Mouse (Mus musculus): ENCODE results near the gene Klrd1. TPM values are rescaled to one million over a fixed set of nuclear protein-coding genes. Genes with fewer than 3 reads are reported as not detected.
"Not testable (repeated sequence)": the region's sequence is repeated elsewhere in the genome, so short reads cannot be mapped to it uniquely, and the experiment has no call there.

Klrd1 gene
- total and polyA plus RNA-seq, 2 experiments from 2014 or later: not detected

GRCm38 (mm10) chr6:129581274-129581673 is 10.3 kb upstream of the Klrd1 start:
- peak; percentile 64 for TF ChIP-seq CTCF (IDR thresholded peaks at IDR 0.05)
- Histone ChIP-seq H3K4me3 (ENCODE audit: low read depth, low read length) (no peak overlapping the region), H3K27ac (ENCODE audit: low read depth, low read length) (no peak overlapping the region), H3K36me3 (ENCODE audit: insufficient read depth, low read length) (no peaks in the 10 kb centered on the region), H3K4me1 (ENCODE audit: insufficient read depth, low read length) (no peaks in the 10 kb centered on the region), H3K27me3 (ENCODE audit: insufficient read depth, low read length) (no peaks in the 10 kb centered on the region), H3K9me3 (ENCODE audit: low read length) (no peaks in the 10 kb centered on the region), H3K9ac (replicated peaks; ENCODE audit: low read length, poor library complexity, severe bottlenecking) (no peak overlapping the region), H3K4me2 (ENCODE audit: low read depth, low read length, poor library complexity, severe bottlenecking) (no peak overlapping the region)
- DNase-seq (ENCODE audit: low spot score): peak; percentile 34
- ATAC-seq (ENCODE audit: low FRiP score): no peak
- WGBS: 68% methylated on average over 4 of the region's 4 CpGs

GRCm38 (mm10) chr6:129581896-129582295 is 9.7 kb upstream of the Klrd1 start:
- no peak overlapping the region for H3K4me2 ChIP-seq (ENCODE audit: low read depth, low read length, poor library complexity, severe bottlenecking)
- DNase-seq (ENCODE audit: low spot score): no peak
- no peak for TF ChIP-seq CTCF (IDR thresholded peaks at IDR 0.05)
- no peak overlapping the region for H3K27ac ChIP-seq (ENCODE audit: low read depth, low read length)
- H3K4me3 ChIP-seq (ENCODE audit: low read depth, low read length): no peak overlapping the region
- H3K9me3 ChIP-seq (ENCODE audit: low read length): no peaks in the 10 kb centered on the region
- no peaks in the 10 kb centered on the region for H3K36me3 ChIP-seq (ENCODE audit: insufficient read depth, low read length)
- ATAC-seq (ENCODE audit: low FRiP score): no peak
- H3K9ac ChIP-seq (replicated peaks; ENCODE audit: low read length, poor library complexity, severe bottlenecking): no peak overlapping the region
- 83% methylated on average over 4 of the region's 4 CpGs for WGBS
- no peaks in the 10 kb centered on the region for H3K27me3 ChIP-seq (ENCODE audit: insufficient read depth, low read length)
- no peaks in the 10 kb centered on the region for H3K4me1 ChIP-seq (ENCODE audit: insufficient read depth, low read length)

- ATAC-seq (ENCODE audit: low FRiP score) (no peak), DNase-seq (ENCODE audit: low spot score) (no peak)
- no peak overlapping the region for H3K9ac ChIP-seq (replicated peaks; ENCODE audit: low read length, poor library complexity, severe bottlenecking)
- 76% methylated on average over 3 of the region's 3 CpGs for WGBS
- H3K4me2 ChIP-seq (ENCODE audit: low read depth, low read length, poor library complexity, severe bottlenecking): no peak overlapping the region
- no peaks in the 10 kb centered on the region for H3K36me3 ChIP-seq (ENCODE audit: insufficient read depth, low read length)
- no peaks in the 10 kb centered on the region for H3K27me3 ChIP-seq (ENCODE audit: insufficient read depth, low read length)
- TF ChIP-seq CTCF (IDR thresholded peaks at IDR 0.05): no peak
- no peak overlapping the region for H3K27ac ChIP-seq (ENCODE audit: low read depth, low read length)
- no peak overlapping the region for H3K4me3 ChIP-seq (ENCODE audit: low read depth, low read length)
- H3K4me1 ChIP-seq (ENCODE audit: insufficient read depth, low read length): no peaks in the 10 kb centered on the region
- H3K9me3 ChIP-seq (ENCODE audit: low read length): no peaks in the 10 kb centered on the region
These were observed 8.6 kb upstream of the Klrd1 start for GRCm38 (mm10) chr6:129583014-129583413.

- no peaks in the 10 kb centered on the region for H3K27me3 ChIP-seq (ENCODE audit: insufficient read depth, low read length)
- H3K9ac ChIP-seq (replicated peaks; ENCODE audit: low read length, poor library complexity, severe bottlenecking): no peak overlapping the region
- no peaks in the 10 kb centered on the region for H3K36me3 ChIP-seq (ENCODE audit: insufficient read depth, low read length)
- DNase-seq (ENCODE audit: low spot score) (no peak), ATAC-seq (ENCODE audit: low FRiP score) (no peak)
- H3K4me1 ChIP-seq (ENCODE audit: insufficient read depth, low read length): no peaks in the 10 kb centered on the region
- no peak overlapping the region for H3K4me2 ChIP-seq (ENCODE audit: low read depth, low read length, poor library complexity, severe bottlenecking)
- TF ChIP-seq CTCF (IDR thresholded peaks at IDR 0.05): no peak
- no peak overlapping the region for H3K27ac ChIP-seq (ENCODE audit: low read depth, low read length)
- no peaks in the 10 kb centered on the region for H3K9me3 ChIP-seq (ENCODE audit: low read length)
- no peak overlapping the region for H3K4me3 ChIP-seq (ENCODE audit: low read depth, low read length)
These were observed 16.8 kb downstream of the Klrd1 start for GRCm38 (mm10) chr6:129608372-129608771.

GRCm38 (mm10) chr6:129623735-129624134 is 32.2 kb downstream of the Klrd1 start, which contains the start of gene Klrk1:
Klrk1 (minus strand) TSS chr6:129623864.
- Histone ChIP-seq H3K27ac (ENCODE audit: low read depth, low read length) (no peak within 1 kb of the TSS), H3K27me3 (ENCODE audit: insufficient read depth, low read length) (no peaks in the 10 kb centered on the region), H3K9ac (replicated peaks; ENCODE audit: low read length, poor library complexity, severe bottlenecking) (no peak within 1 kb of the TSS), H3K36me3 (ENCODE audit: insufficient read depth, low read length) (no peaks in the 10 kb centered on the region), H3K9me3 (ENCODE audit: low read length) (no peaks in the 10 kb centered on the region), H3K4me1 (ENCODE audit: insufficient read depth, low read length) (no peaks in the 10 kb centered on the region), H3K4me2 (ENCODE audit: low read depth, low read length, poor library complexity, severe bottlenecking) (no peak within 1 kb of the TSS), H3K4me3 (ENCODE audit: low read depth, low read length) (no peak within 1 kb of the TSS)
- TF ChIP-seq CTCF (IDR thresholded peaks at IDR 0.05): no peak
- ATAC-seq (ENCODE audit: low FRiP score) (no peak), DNase-seq (ENCODE audit: low spot score) (no peak)
- WGBS: 85% methylated on average over 4 of the region's 4 CpGs

GRCm38 (mm10) chr6:129631046-129631445 is 39.5 kb downstream of the Klrd1 start:
- not testable (repeated sequence) for DNase-seq (ENCODE audit: low spot score); H3K27ac ChIP-seq (ENCODE audit: low read depth, low read length); H3K27me3 ChIP-seq (ENCODE audit: insufficient read depth, low read length); H3K4me2 ChIP-seq (ENCODE audit: low read depth, low read length, poor library complexity, severe bottlenecking); H3K4me1 ChIP-seq (ENCODE audit: insufficient read depth, low read length); H3K9me3 ChIP-seq (ENCODE audit: low read length); ATAC-seq (ENCODE audit: low FRiP score); H3K9ac ChIP-seq (replicated peaks; ENCODE audit: low read length, poor library complexity, severe bottlenecking); H3K4me3 ChIP-seq (ENCODE audit: low read depth, low read length); H3K36me3 ChIP-seq (ENCODE audit: insufficient read depth, low read length)
- WGBS: 84% methylated on average over 2 of the region's 2 CpGs

- not testable (repeated sequence) for H3K4me2 ChIP-seq (ENCODE audit: low read depth, low read length, poor library complexity, severe bottlenecking); H3K27me3 ChIP-seq (ENCODE audit: insufficient read depth, low read length); DNase-seq (ENCODE audit: low spot score); H3K9me3 ChIP-seq (ENCODE audit: low read length); H3K27ac ChIP-seq (ENCODE audit: low read depth, low read length); H3K4me3 ChIP-seq (ENCODE audit: low read depth, low read length); ATAC-seq (ENCODE audit: low FRiP score); H3K4me1 ChIP-seq (ENCODE audit: insufficient read depth, low read length); H3K9ac ChIP-seq (replicated peaks; ENCODE audit: low read length, poor library complexity, severe bottlenecking); H3K36me3 ChIP-seq (ENCODE audit: insufficient read depth, low read length)
- WGBS: 89% methylated on average over 3 of the region's 3 CpGs
These were observed 51.7 kb downstream of the Klrd1 start, which contains the start of gene Klrc3 for GRCm38 (mm10) chr6:129643237-129643636. Klrc3 (minus strand) TSS chr6:129643337.

GRCm38 (mm10) chr6:129644054-129644453 is 52.5 kb downstream of the Klrd1 start:
- H3K9ac ChIP-seq (replicated peaks; ENCODE audit: low read length, poor library complexity, severe bottlenecking); H3K4me2 ChIP-seq (ENCODE audit: low read depth, low read length, poor library complexity, severe bottlenecking); DNase-seq (ENCODE audit: low spot score); H3K4me1 ChIP-seq (ENCODE audit: insufficient read depth, low read length); H3K27me3 ChIP-seq (ENCODE audit: insufficient read depth, low read length); H3K27ac ChIP-seq (ENCODE audit: low read depth, low read length); H3K36me3 ChIP-seq (ENCODE audit: insufficient read depth, low read length); ATAC-seq (ENCODE audit: low FRiP score); H3K4me3 ChIP-seq (ENCODE audit: low read depth, low read length); H3K9me3 ChIP-seq (ENCODE audit: low read length): not testable (repeated sequence)
- no CpG with 5 or more reads among the region's 3 CpGs for WGBS
